Mouse (Mus musculus) CH12.LX (cell line): ENCODE measurements around the gene Rbm33. TPM values are rescaled to one million over a fixed set of nuclear protein-coding genes. Genes with fewer than 3 reads are reported as not detected.

Experiments
- DNase-seq: peaks from one replicate; pipeline ENCODE4 v3.0.0-alpha.2; 2013; ENCODE audit errors: extremely low read depth
- H3K27ac ChIP-seq: 2 replicates; pipeline ENCODE4 v1.5.1; 2012; ENCODE audit warnings: low read depth, mild to moderate bottlenecking, control low read depth, moderate library complexity; ENCODE audit not compliant: insufficient read depth
- H3K27me3 ChIP-seq: replicated peaks from 2 replicates; pipeline ENCODE3; 2012; ENCODE audit warnings: inconsistent platforms
- H3K36me3 ChIP-seq, 2 experiments: replicated peaks in 1 of 2; 2 replicates each; pipeline versions ENCODE3 to v1.6.1; 2012; ENCODE audit warnings: inconsistent platforms in 1 of 2, low read length in 1 of 2, mild to moderate bottlenecking in 1 of 2, mixed read lengths in 1 of 2, moderate library complexity in 1 of 2; ENCODE audit not compliant: control insufficient read depth in 1 of 2, insufficient read depth in 1 of 2
- H3K4me1 ChIP-seq, 2 experiments: 2 replicates each; pipeline ENCODE4 v1.6.1; 2012; ENCODE audit warnings: inconsistent platforms in 1 of 2, moderate library complexity in 1 of 2; ENCODE audit not compliant: insufficient read depth in 2 of 2, control insufficient read depth in 1 of 2
- H3K4me2 ChIP-seq: 2 replicates; pipeline ENCODE4 v1.6.1; 2012; ENCODE audit warnings: low read depth, mild to moderate bottlenecking, control low read depth; ENCODE audit not compliant: poor library complexity, insufficient read depth, severe bottlenecking
- H3K4me3 ChIP-seq, 3 experiments: fragments of 150-350 bp in 1 of 3; sonication (generic) in 1 of 3; replicated peaks in 1 of 3; 2 replicates each; pipeline versions ENCODE3 to v1.5.1; 2011 to 2012; ENCODE audit warnings: low read depth in 2 of 3, low read length in 2 of 3, mild to moderate bottlenecking in 2 of 3, moderate library complexity in 2 of 3, control low read depth in 1 of 3, improper control_type of control experiment in 1 of 3, inconsistent platforms in 1 of 3, mixed read lengths in 1 of 3; ENCODE audit not compliant: poor library complexity in 1 of 3
- H3K79me2 ChIP-seq: replicated peaks from 2 replicates; pipeline ENCODE4 v1.6.1; 2012; ENCODE audit warnings: mild to moderate bottlenecking, moderate library complexity; ENCODE audit not compliant: control insufficient read depth, poor library complexity, insufficient read depth, severe bottlenecking; ENCODE audit errors: extremely low read depth
- H3K9ac ChIP-seq: 2 replicates; pipeline ENCODE4 v1.6.1; 2012; ENCODE audit warnings: low read depth, mild to moderate bottlenecking, control low read depth, moderate library complexity; ENCODE audit not compliant: insufficient read depth
- H3K9me3 ChIP-seq: replicated peaks from 2 replicates; pipeline ENCODE3; 2012; ENCODE audit warnings: low read length, inconsistent platforms, mixed read lengths
- BHLHE40 ChIP-seq: IDR thresholded peaks from 2 replicates; pipeline ENCODE4 v1.6.1; 2011; ENCODE audit warnings: mild to moderate bottlenecking, low read depth, low read length, improper control_type of control experiment
- CHD1 ChIP-seq: IDR thresholded peaks from 2 replicates; pipeline ENCODE4 v1.6.1; 2012; ENCODE audit warnings: low read depth, low read length, improper control_type of control experiment, inconsistent platforms
- CHD2 ChIP-seq: IDR thresholded peaks from 2 replicates; pipeline ENCODE4 v1.6.1; 2011; ENCODE audit warnings: low read length, improper control_type of control experiment
- CTCF ChIP-seq, 2 experiments: IDR thresholded peaks in 1 of 2; conservative IDR thresholded peaks in 1 of 2; 2 replicates each; pipeline ENCODE4 v1.5.1; 2011 to 2012; ENCODE audit warnings: low read depth in 2 of 2, low read length in 2 of 2, improper control_type of control experiment in 1 of 2, inconsistent platforms in 1 of 2, mild to moderate bottlenecking in 1 of 2, moderate library complexity in 1 of 2
- E2F4 ChIP-seq: IDR thresholded peaks from 2 replicates; pipeline ENCODE4 v1.6.1; 2011; ENCODE audit warnings: low read depth, low read length, improper control_type of control experiment; ENCODE audit not compliant: insufficient replicate concordance
- EP300 ChIP-seq: IDR thresholded peaks from 2 replicates; pipeline ENCODE4 v1.6.1; 2011; ENCODE audit warnings: low read length, improper control_type of control experiment
- ETS1 ChIP-seq: conservative IDR thresholded peaks from 2 replicates; pipeline ENCODE4 v1.6.1; 2012; ENCODE audit warnings: low read depth, mild to moderate bottlenecking, inconsistent platforms, low read length, improper control_type of control experiment, moderate library complexity
- GABPA ChIP-seq: IDR thresholded peaks from 2 replicates; pipeline ENCODE4 v1.6.1; 2012; ENCODE audit warnings: low read depth, low read length, improper control_type of control experiment, inconsistent platforms; ENCODE audit not compliant: insufficient replicate concordance
- HCFC1 ChIP-seq: IDR thresholded peaks from 2 replicates; pipeline ENCODE4 v1.6.1; 2012; ENCODE audit warnings: low read depth, mild to moderate bottlenecking, inconsistent platforms, low read length, improper control_type of control experiment
- JUND ChIP-seq: conservative IDR thresholded peaks from 2 replicates; pipeline ENCODE4 v1.6.1; 2011; ENCODE audit warnings: low read depth, low read length, improper control_type of control experiment
- KAT2A ChIP-seq: IDR thresholded peaks from 2 replicates; pipeline ENCODE4 v1.6.1; 2012; ENCODE audit warnings: low read length, improper control_type of control experiment, inconsistent platforms; ENCODE audit not compliant: insufficient replicate concordance
- MAZ ChIP-seq: IDR thresholded peaks from 2 replicates; pipeline ENCODE4 v1.6.1; 2012; ENCODE audit warnings: low read depth, mild to moderate bottlenecking, inconsistent platforms, low read length, improper control_type of control experiment, moderate library complexity
- MEF2A ChIP-seq: IDR thresholded peaks from 2 replicates; pipeline ENCODE4 v1.6.1; 2014; ENCODE audit warnings: low read depth, mild to moderate bottlenecking, inconsistent platforms, low read length, improper control_type of control experiment, borderline replicate concordance
- MXI1 ChIP-seq: IDR thresholded peaks from 2 replicates; pipeline ENCODE4 v1.6.1; 2011; ENCODE audit warnings: mild to moderate bottlenecking, low read depth, low read length, improper control_type of control experiment
- MYC ChIP-seq: IDR thresholded peaks from 2 replicates; pipeline ENCODE4 v1.6.1; 2011; ENCODE audit warnings: low read depth, mild to moderate bottlenecking, improper control_type of control experiment, low read length
- NELFE ChIP-seq: IDR thresholded peaks from 2 replicates; pipeline ENCODE4 v1.6.1; 2011; ENCODE audit warnings: low read depth, low read length, improper control_type of control experiment
- NRF1 ChIP-seq: IDR thresholded peaks from 2 replicates; pipeline ENCODE4 v1.6.1; 2014; ENCODE audit warnings: low read depth, mild to moderate bottlenecking, inconsistent platforms, low read length, improper control_type of control experiment, moderate library complexity
- POLR2AphosphoS2 ChIP-seq: IDR thresholded peaks from 2 replicates; pipeline ENCODE4 v1.6.1; 2011; ENCODE audit warnings: low read depth, low read length, improper control_type of control experiment
- RAD21 ChIP-seq: IDR thresholded peaks from 2 replicates; pipeline ENCODE4 v1.6.1; 2011; ENCODE audit warnings: low read depth, mild to moderate bottlenecking, low read length, improper control_type of control experiment, moderate library complexity
- RCOR1 ChIP-seq: conservative IDR thresholded peaks from 2 replicates; pipeline ENCODE4 v1.6.1; 2012; ENCODE audit warnings: low read depth, mild to moderate bottlenecking, inconsistent platforms, low read length, improper control_type of control experiment
- SMC3 ChIP-seq: IDR thresholded peaks from 2 replicates; pipeline ENCODE4 v1.6.1; 2011; ENCODE audit warnings: low read depth, low read length, improper control_type of control experiment
- USF1 ChIP-seq: IDR thresholded peaks from 2 replicates; pipeline ENCODE4 v1.6.1; 2014; ENCODE audit warnings: low read depth, mild to moderate bottlenecking, inconsistent platforms, low read length, improper control_type of control experiment
- USF2 ChIP-seq: conservative IDR thresholded peaks from 2 replicates; pipeline ENCODE4 v1.6.1; 2011; ENCODE audit warnings: low read depth, low read length, improper control_type of control experiment
- ZKSCAN1 ChIP-seq: IDR thresholded peaks from 2 replicates; pipeline ENCODE4 v1.6.1; 2012; ENCODE audit warnings: low read depth, inconsistent platforms, low read length, improper control_type of control experiment, borderline replicate concordance
- dilution Hi-C: fragments of 300-500 bp; cut with MboI; formaldehyde crosslinking; loops from 2 replicates; pipeline ENCODE4 v1.14.3; 2020; ENCODE audit warnings: low sequenced_read_pairs; ENCODE audit not compliant: extremely low pct_unique_long_range_greater_than_20kb, extremely low pct_ligation_motif_present
- in situ Hi-C: fragments of 300-500 bp; cut with MboI; formaldehyde crosslinking; loops from 3 replicates; pipeline ENCODE4 v1.14.3; 2019; ENCODE audit warnings: low sequenced_read_pairs, low pct_ligation_motif_present, low pct_unique_long_range_greater_than_20kb, mixed read lengths
- polyA plus RNA-seq: library from polyadenylated mRNA; unstranded; fragments of >175 nt; gene quantifications from 2 replicates; pipeline ENCODE4 v1.2.1, GENCODE M21; 2012; ENCODE audit warnings: low read depth; ENCODE audit not compliant: insufficient read length
- total RNA-seq, 2 experiments: library from RNA; depleted of rRNA; stranded (reverse); fragments of 300-350 nt in 1 of 2; fragments of >200 nt in 1 of 2; gene quantifications; 2 replicates each; pipeline ENCODE4 v1.2.3; 2012 to 2014

Rbm33 gene
- total and polyA plus RNA-seq, 3 experiments: 7.4 to 50.3 (median 15.1) TPM

GRCm38 (mm10) chr5:28272836-28273235, 44.1 kb upstream of the Rbm33 start:
- Histone ChIP-seq H3K9ac (no peak overlapping the region), H3K79me2 (no peaks in the 10 kb centered on the region), H3K4me2 (no peak overlapping the region), H3K4me1 (peaks cover 5 to 8% of the 10 kb centered on the region in 2 experiments; a peak in 3 of 4 replicates), H3K4me3 (no peak overlapping the region), H3K36me3 (no peaks in the 10 kb centered on the region), H3K27me3 (peaks cover 2% of the 10 kb centered on the region), H3K27ac (no peak overlapping the region), H3K9me3 (peaks cover 2% of the 10 kb centered on the region)
- DNase-seq: no peak
- TF ChIP-seq E2F4 (no peak), RCOR1 (no peak), MXI1 (no peak), NRF1 (no peak), MAZ (no peak), BHLHE40 (no peak), MEF2A (no peak), KAT2A (no peak), EP300 (no peak)
- in situ Hi-C loops (no loop called here), dilution Hi-C loops (no loop called here)

- no peaks in the 10 kb centered on the region for H3K79me2 ChIP-seq
- H3K9ac ChIP-seq: no peak overlapping the region
- no peak overlapping the region for H3K27ac ChIP-seq
- DNase-seq: no peak
- no peak overlapping the region for H3K4me3 ChIP-seq
- TF ChIP-seq HCFC1: no peak
- H3K4me1 ChIP-seq: no peaks in the 10 kb centered on the region
- no peaks in the 10 kb centered on the region for H3K36me3 ChIP-seq
- H3K9me3 ChIP-seq: no peaks in the 10 kb centered on the region
- H3K27me3 ChIP-seq: peaks cover 2% of the 10 kb centered on the region
- H3K4me2 ChIP-seq: no peak overlapping the region
- in situ Hi-C loops (no loop called here), dilution Hi-C loops (no loop called here)
Measured at GRCm38 (mm10) chr5:28277279-28277678, 39.6 kb upstream of the Rbm33 start.

GRCm38 (mm10) chr5:28289111-28289510, 27.8 kb upstream of the Rbm33 start:
- DNase-seq: no peak
- Histone ChIP-seq H3K4me1 (peaks cover 5 to 17% of the 10 kb centered on the region in 2 experiments; a peak in 3 of 4 replicates), H3K27me3 (no peaks in the 10 kb centered on the region), H3K36me3 (no peaks in the 10 kb centered on the region), H3K9me3 (no peaks in the 10 kb centered on the region), H3K9ac (no peak overlapping the region), H3K27ac (no peak overlapping the region), H3K4me2 (no peak overlapping the region), H3K79me2 (no peaks in the 10 kb centered on the region), H3K4me3 (no peak overlapping the region)
- in situ Hi-C loops (no loop called here), dilution Hi-C loops (no loop called here)
- TF ChIP-seq RAD21: no peak
- TF ChIP-seq CHD2: no peak
- no peak for TF ChIP-seq RCOR1
- no peak for TF ChIP-seq CTCF (conservative IDR thresholded peaks at IDR 0.05 in 1 of 2, IDR thresholded peaks at IDR 0.05 in 1 of 2; ENCODE audit: low read depth in 2 of 2, low read length in 2 of 2)
- no peak for TF ChIP-seq JUND
- no peak for TF ChIP-seq MYC
- no peak for TF ChIP-seq ETS1
- TF ChIP-seq USF1: no peak
- TF ChIP-seq NELFE: no peak
- no peak for TF ChIP-seq ZKSCAN1
- no peak for TF ChIP-seq E2F4
- TF ChIP-seq MXI1: no peak
- no peak for TF ChIP-seq GABPA
- TF ChIP-seq POLR2AphosphoS2: no peak
- TF ChIP-seq BHLHE40: no peak
- TF ChIP-seq USF2: no peak
- no peak for TF ChIP-seq CHD1
- TF ChIP-seq MEF2A: no peak
- TF ChIP-seq SMC3: no peak
